Comparison of ENCODE assay signal across 9 mouse cellular contexts in the genomic region with DNA sequence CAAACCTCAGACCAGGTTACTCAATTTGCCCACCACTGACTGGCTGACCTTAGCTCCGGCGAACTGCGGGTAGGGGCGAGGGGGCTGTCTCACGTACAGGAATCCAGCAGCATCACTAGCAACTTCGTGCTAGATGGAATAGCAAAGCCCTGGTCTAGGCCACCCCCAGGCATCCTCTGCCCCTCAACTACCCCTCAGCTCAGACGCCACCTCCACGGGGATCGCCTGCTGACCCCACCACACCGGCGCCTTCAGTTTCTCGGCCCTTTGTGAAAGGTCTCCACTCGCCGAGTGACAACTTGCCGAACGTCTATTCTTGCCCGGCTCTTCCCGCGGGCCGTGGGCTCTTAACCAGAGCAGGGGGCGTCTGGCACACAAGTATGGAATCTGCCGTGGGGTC. TPM values are rescaled to one million over a fixed set of nuclear protein-coding genes. Genes with fewer than 3 reads are reported as not detected.
DNase-seq lines count a peak whose midpoint lies in the region; ATAC-seq and TF ChIP-seq lines count a peak whose summit lies in the region.
"Had no signal": no experiment of that assay in that cellular context is flagged by ENCODE, and none has a peak within 500 bp of the region (broad histone marks: within the 10 kb centered on the region; RNA-seq: fewer than 3 reads in every experiment).

No protein-coding gene starts in this region.

- H3K27me3 ChIP-seq in hindbrain, embryonic 12.5 days = no peaks in the 10 kb centered on the region; the same call in 1 of the 2 replicates
- H3K27me3 ChIP-seq in midbrain, embryonic 14.5 days (ENCODE audit: control insufficient read depth, insufficient read depth, low read length) = no peaks in the 10 kb centered on the region

- ATAC-seq in hindbrain, embryonic 12.5 days (ENCODE audit: low FRiP score) = peak; percentile 2; the same call in 1 of the 2 replicates
- ATAC-seq in midbrain, embryonic 14.5 days (ENCODE audit: low FRiP score, low TSS enrichment) = no peak

- peak overlapping the region; percentile 83 for H3K9ac ChIP-seq in hindbrain, embryonic 12.5 days
- peak overlapping the region; percentile 86 for H3K9ac ChIP-seq in midbrain, embryonic 14.5 days (replicated peaks; ENCODE audit: low read length)

- H3K36me3 ChIP-seq in hindbrain, embryonic 12.5 days = no peaks in the 10 kb centered on the region
- H3K36me3 ChIP-seq in midbrain, embryonic 14.5 days (ENCODE audit: control insufficient read depth, insufficient read depth, low read length) = no peaks in the 10 kb centered on the region

- peak overlapping the region; percentile 69 for H3K4me2 ChIP-seq in hindbrain, embryonic 12.5 days (replicated peaks)
- H3K4me2 ChIP-seq in midbrain, embryonic 14.5 days (ENCODE audit: low read length) = peak overlapping the region; percentile 75

- no peaks in the 10 kb centered on the region for H3K9me3 ChIP-seq in hindbrain, embryonic 12.5 days (replicated peaks)
- H3K9me3 ChIP-seq in midbrain, embryonic 14.5 days (ENCODE audit: control insufficient read depth, low read length) = no peaks in the 10 kb centered on the region

- H3K27ac ChIP-seq in layer of hippocampus, adult 2 months = peak overlapping the region; percentile 81
- H3K27ac ChIP-seq in brown adipose tissue, adult 24 weeks (replicated peaks; ENCODE audit: low read depth, low read length) = 0 out of 2 replicates have a peak overlapping the region, but pooled peaks have one; percentile 39
- peak overlapping the region; percentile 81 for H3K27ac ChIP-seq in hindbrain, embryonic 12.5 days
- H3K27ac ChIP-seq in midbrain, embryonic 14.5 days (replicated peaks; ENCODE audit: low read depth, low read length) = peak overlapping the region; percentile 83

- H3K4me1 ChIP-seq in brown adipose tissue, adult 24 weeks (ENCODE audit: control insufficient read depth, insufficient read depth, insufficient read length, low read length) = no peaks in the 10 kb centered on the region
- H3K4me1 ChIP-seq in hindbrain, embryonic 12.5 days = peaks cover 9% of the 10 kb centered on the region
- H3K4me1 ChIP-seq in midbrain, embryonic 14.5 days (ENCODE audit: control insufficient read depth, insufficient read depth, low read length) = peaks cover 8% of the 10 kb centered on the region

- WGBS in hindbrain, embryonic 12.5 days = under 1% methylated on average over 22 of the region's 22 CpGs
- WGBS in midbrain, embryonic 14.5 days = under 1% methylated on average over 22 of the region's 22 CpGs

- H3K4me3 ChIP-seq in layer of hippocampus, adult 2 months = peak overlapping the region; percentile 72
- peak overlapping the region; percentile 78 for H3K4me3 ChIP-seq in brown adipose tissue, adult 24 weeks (ENCODE audit: insufficient read depth, low read depth, low read length)
- peak overlapping the region; percentile 69 for H3K4me3 ChIP-seq in hindbrain, embryonic 12.5 days
- peak overlapping the region; percentile 74 for H3K4me3 ChIP-seq in midbrain, embryonic 14.5 days (replicated peaks; ENCODE audit: low read depth, low read length)

- no peak for TF ChIP-seq CTCF in layer of hippocampus, adult 2 months (conservative IDR thresholded peaks at IDR 0.05)

- DNase-seq in layer of hippocampus, adult 2 months (ENCODE audit: low spot score in 2 of 2) = no peak
- no peak for DNase-seq in layer of hippocampus, adult 9-10 months (ENCODE audit: low spot score)
- DNase-seq in midbrain, embryonic 14.5 days = no peak
- DNase-seq in ovary, postnatal 36 days (ENCODE audit: low spot score) = no peak
- no peak for DNase-seq in layer of hippocampus, adult 9-11 months
- DNase-seq in ovary, postnatal 14 days (ENCODE audit: low spot score) = no peak

RNA-seq across cellular contexts. Expression of a gene that starts 0.6 kb away (rescaled TPM):
- total RNA-seq in layer of hippocampus, adult 2 months (2021) = 10 to 100 TPM; 14.3 to 17.2 TPM
- 4.9 and 10.0 TPM in 2 replicates for polyA plus RNA-seq in brown adipose tissue, adult 24 weeks (2012; ENCODE audit: insufficient read depth, insufficient read length, missing spikeins)
- polyA plus RNA-seq in hindbrain, embryonic 12.5 days (2016; fragmentation: Nextera tagmentation; extraction: Ambion mirVana) = 28.1 and 30.4 TPM in 2 replicates
- polyA plus RNA-seq in midbrain, embryonic 14.5 days (2014; fragmentation: Nextera tagmentation; extraction: Ambion mirVana) = 12.0 and 21.3 TPM in 2 replicates

RNA-seq across cellular contexts. Expression of a gene that starts 16.5 kb away (rescaled TPM):
- not detected for total RNA-seq in layer of hippocampus, adult 2 months (2021)
- not detected in 2 replicates for polyA plus RNA-seq in brown adipose tissue, adult 24 weeks (2012; ENCODE audit: insufficient read depth, insufficient read length, missing spikeins)
- not detected in 2 replicates for polyA plus RNA-seq in hindbrain, embryonic 12.5 days (2016; fragmentation: Nextera tagmentation; extraction: Ambion mirVana)
- not detected in 2 replicates for polyA plus RNA-seq in midbrain, embryonic 14.5 days (2014; fragmentation: Nextera tagmentation; extraction: Ambion mirVana)
- polyA plus RNA-seq: brain, embryonic 14.5 days had no signal

RNA-seq across cellular contexts. Expression of a gene that starts 40.9 kb away (rescaled TPM):
- total RNA-seq in layer of hippocampus, adult 2 months (2021) = under 1 TPM in 1 of 2 experiments, not detected in 1; 0.90 TPM
- not detected in 2 replicates for polyA plus RNA-seq in brown adipose tissue, adult 24 weeks (2012; ENCODE audit: insufficient read depth, insufficient read length, missing spikeins)
- polyA plus RNA-seq in hindbrain, embryonic 12.5 days (2016; fragmentation: Nextera tagmentation; extraction: Ambion mirVana) = not detected in 2 replicates
- not detected in 2 replicates for polyA plus RNA-seq in midbrain, embryonic 14.5 days (2014; fragmentation: Nextera tagmentation; extraction: Ambion mirVana)
- polyA plus RNA-seq: brain, embryonic 14.5 days had no signal

RNA-seq across cellular contexts. Expression of a gene that starts 51.9 kb away (rescaled TPM):
- total RNA-seq in layer of hippocampus, adult 2 months (2021) = under 1 TPM; 0.38 to 0.66 TPM
- polyA plus RNA-seq in brown adipose tissue, adult 24 weeks (2012; ENCODE audit: insufficient read depth, insufficient read length, missing spikeins) = 0.63 TPM in 1 of 2 replicates, not detected in the other
- 0.46 and 1.3 TPM in 2 replicates for polyA plus RNA-seq in hindbrain, embryonic 12.5 days (2016; fragmentation: Nextera tagmentation; extraction: Ambion mirVana)
- 0.20 TPM in 1 of 2 replicates, not detected in the other for polyA plus RNA-seq in midbrain, embryonic 14.5 days (2014; fragmentation: Nextera tagmentation; extraction: Ambion mirVana)

RNA-seq across cellular contexts. Expression of a gene that starts 57.2 kb away (rescaled TPM):
- not detected for total RNA-seq in layer of hippocampus, adult 2 months (2021)
- polyA plus RNA-seq in brown adipose tissue, adult 24 weeks (2012; ENCODE audit: insufficient read depth, insufficient read length, missing spikeins) = not detected in 2 replicates
- 0.31 and 0.66 TPM in 2 replicates for polyA plus RNA-seq in hindbrain, embryonic 12.5 days (2016; fragmentation: Nextera tagmentation; extraction: Ambion mirVana)
- polyA plus RNA-seq in midbrain, embryonic 14.5 days (2014; fragmentation: Nextera tagmentation; extraction: Ambion mirVana) = 0.30 and 0.43 TPM in 2 replicates
- polyA plus RNA-seq: brain, embryonic 14.5 days had no signal
